Mouse (Mus musculus) neural tube, embryonic 13.5 days (tissue): Measurements from ENCODE around the gene Nanog. TPM values are rescaled to one million over a fixed set of nuclear protein-coding genes. Genes with fewer than 3 reads are reported as not detected.
A peak's percentile ranks its signal among the peaks of the same experiment; 100 is the strongest.

Experiments
- ATAC-seq: fragments of 200-750 bp; cut with Nextera tagmentation; 2 replicates; pipeline ENCODE4 v1.8.0; 2017; ENCODE audit warnings: low read depth, mild to moderate bottlenecking, moderate TSS enrichment, moderate library complexity
- H3K27ac ChIP-seq: fragments of 300-500 bp; sonication (generic); replicated peaks from 2 replicates; pipeline ENCODE4 v1.5.1; 2015; ENCODE audit warnings: moderate library complexity, mild to moderate bottlenecking, inconsistent platforms
- H3K27me3 ChIP-seq: fragments of 300-500 bp; sonication (generic); 2 replicates; pipeline ENCODE4 v1.6.1; 2015; ENCODE audit warnings: mild to moderate bottlenecking, inconsistent platforms
- H3K36me3 ChIP-seq: fragments of 300-500 bp; sonication (generic); 2 replicates; pipeline ENCODE4 v1.6.1; 2015; ENCODE audit warnings: mild to moderate bottlenecking, inconsistent platforms
- H3K4me1 ChIP-seq: fragments of 300-500 bp; sonication (generic); replicated peaks from 2 replicates; pipeline ENCODE4 v1.6.1; 2015; ENCODE audit warnings: inconsistent platforms
- H3K4me2 ChIP-seq: fragments of 300-500 bp; sonication (generic); 2 replicates; pipeline ENCODE4 v1.6.1; 2015; ENCODE audit warnings: inconsistent platforms, mild to moderate bottlenecking, moderate library complexity
- H3K4me3 ChIP-seq: fragments of 300-500 bp; sonication (generic); 2 replicates; pipeline ENCODE4 v1.5.1; 2015; ENCODE audit warnings: mild to moderate bottlenecking, inconsistent platforms
- H3K9ac ChIP-seq: fragments of 300-500 bp; sonication (generic); 2 replicates; pipeline ENCODE4 v1.6.1; 2015; ENCODE audit warnings: moderate library complexity, mild to moderate bottlenecking, inconsistent platforms
- H3K9me3 ChIP-seq: fragments of 300-500 bp; sonication (generic); 2 replicates; pipeline ENCODE4 v1.6.1; 2016; ENCODE audit warnings: inconsistent platforms
- WGBS: fragments of 180-500 bp; shearing (Covaris S2); methylation state at CpG from one replicate; pipeline ENCODE4 v1.1.7; 2015; 5-methylcytosine and 5-hydroxymethylcytosine counted together
- polyA plus RNA-seq: library from polyadenylated mRNA; unstranded; fragments of >200 nt; fragmentation: Nextera tagmentation; extraction: Ambion mirVana; gene quantifications from 2 replicates; pipeline ENCODE4 v1.2.1, GENCODE M21; 2015

Nanog gene
- polyA plus RNA-seq, result 0.15 TPM in 2 replicates

GRCm38 (mm10) chr6:122707036-122707800 is at the start of gene Nanog:
Gene Nanog, plus strand, starts transcription at chr6:122707489.
- H3K4me1 ChIP-seq, result peaks cover 8% of the 10 kb centered on the region; the same call in 1 of the 2 replicates
- ATAC-seq, result no peak
- H3K4me2 ChIP-seq, result no peak within 1 kb of the TSS
- H3K9ac ChIP-seq, result no peak within 1 kb of the TSS
- H3K4me3 ChIP-seq, result no peak within 1 kb of the TSS
- 17% methylated on average over 12 of the region's 12 CpGs for WGBS
- H3K9me3 ChIP-seq, result no peaks in the 10 kb centered on the region
- no peak within 1 kb of the TSS for H3K27ac ChIP-seq
- H3K36me3 ChIP-seq, result no peaks in the 10 kb centered on the region
- H3K27me3 ChIP-seq, result peaks cover 23% of the 10 kb centered on the region

- Histone ChIP-seq H3K4me2 (no peak overlapping the region), H3K9ac (no peak overlapping the region), H3K27ac (no peak overlapping the region), H3K4me1 (peaks cover 2% of the 10 kb centered on the region), H3K9me3 (no peaks in the 10 kb centered on the region), H3K27me3 (peaks cover 15% of the 10 kb centered on the region), H3K36me3 (no peaks in the 10 kb centered on the region), H3K4me3 (no peak overlapping the region)
- WGBS, result 87% methylated on average over 5 of the region's 5 CpGs
- ATAC-seq, result no peak
Measured at GRCm38 (mm10) chr6:122657630-122658029, 49.7 kb upstream of the Nanog start.

- H3K36me3 ChIP-seq, result no peaks in the 10 kb centered on the region
- no peak overlapping the region for H3K27ac ChIP-seq
- H3K27me3 ChIP-seq, result peaks cover 30% of the 10 kb centered on the region
- ATAC-seq, result no peak
- no peaks in the 10 kb centered on the region for H3K9me3 ChIP-seq
- H3K4me2 ChIP-seq, result no peak overlapping the region
- WGBS, result 18% methylated on average over 7 of the region's 7 CpGs
- no peak overlapping the region for H3K4me3 ChIP-seq
- peaks cover 10% of the 10 kb centered on the region for H3K4me1 ChIP-seq
- no peak overlapping the region for H3K9ac ChIP-seq
Measured at GRCm38 (mm10) chr6:122659567-122659966, 47.7 kb upstream of the Nanog start.

DNA sequence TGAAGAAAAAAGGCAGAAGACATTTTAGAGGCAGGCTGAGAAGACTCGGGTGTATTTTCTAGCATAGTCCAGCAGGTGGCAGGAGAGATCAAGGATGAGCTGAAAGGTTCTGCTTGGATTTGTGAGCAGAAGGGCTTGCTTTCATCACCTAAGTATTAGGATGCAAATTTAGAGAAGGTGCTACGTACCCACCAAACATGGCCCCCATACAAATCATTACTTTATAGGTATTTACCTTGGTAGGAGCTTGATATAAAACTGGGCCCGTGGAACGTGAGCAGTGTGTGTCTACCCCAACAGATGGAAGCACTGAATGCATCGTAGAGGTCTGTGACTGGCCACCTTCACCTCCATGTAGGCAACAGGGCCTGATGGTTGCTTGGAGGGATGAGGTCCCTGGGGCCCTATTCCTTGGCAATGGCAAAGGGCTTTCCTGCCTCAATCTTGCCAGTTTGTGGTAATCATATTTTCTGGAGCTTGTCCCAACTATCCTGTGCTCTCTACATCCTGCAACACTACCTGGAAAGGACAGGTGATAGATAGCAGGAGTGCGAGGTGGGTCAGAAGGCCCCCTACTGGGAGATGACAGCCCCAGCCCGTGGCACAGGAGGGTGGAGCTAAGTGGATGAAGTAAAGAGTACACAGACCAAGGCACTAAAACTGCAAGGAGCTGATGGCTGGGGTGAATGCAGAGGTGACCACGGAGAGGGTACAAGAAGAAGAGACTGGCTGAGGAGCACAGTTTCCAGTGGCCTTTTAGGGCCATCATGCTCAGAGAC is 46.5 kb upstream of the Nanog start:
- Histone ChIP-seq H3K27ac (no peak overlapping the region), H3K4me3 (no peak overlapping the region), H3K27me3 (peaks cover 33% of the 10 kb centered on the region), H3K4me2 (no peak overlapping the region), H3K9ac (no peak overlapping the region), H3K9me3 (no peaks in the 10 kb centered on the region), H3K4me1 (peaks cover 10% of the 10 kb centered on the region), H3K36me3 (no peaks in the 10 kb centered on the region)
- WGBS, result 37% methylated on average over 8 of the region's 8 CpGs
- peak; percentile 30; the same call in 1 of the 2 replicates for ATAC-seq

- 25% methylated on average over 22 of the region's 22 CpGs for WGBS
- Histone ChIP-seq H3K27ac (no peak overlapping the region), H3K9ac (no peak overlapping the region), H3K4me3 (no peak overlapping the region), H3K4me2 (0 out of 2 replicates have a peak overlapping the region, but pooled peaks have one; percentile 13), H3K9me3 (no peaks in the 10 kb centered on the region), H3K36me3 (no peaks in the 10 kb centered on the region), H3K4me1 (peaks cover 10% of the 10 kb centered on the region), H3K27me3 (peaks cover 33% of the 10 kb centered on the region)
- no peak for ATAC-seq
Measured at GRCm38 (mm10) chr6:122662551-122663264, 44.6 kb upstream of the Nanog start.

GRCm38 (mm10) chr6:122663596-122664206 is 43.6 kb upstream of the Nanog start:
- H3K4me2 ChIP-seq, result no peak overlapping the region
- WGBS, result 33% methylated on average over 14 of the region's 14 CpGs
- peaks cover 10% of the 10 kb centered on the region for H3K4me1 ChIP-seq
- H3K27me3 ChIP-seq, result peaks cover 33% of the 10 kb centered on the region
- H3K27ac ChIP-seq, result no peak overlapping the region
- no peaks in the 10 kb centered on the region for H3K9me3 ChIP-seq
- H3K4me3 ChIP-seq, result no peak overlapping the region
- ATAC-seq, result no peak
- H3K36me3 ChIP-seq, result no peaks in the 10 kb centered on the region
- no peak overlapping the region for H3K9ac ChIP-seq

DNA sequence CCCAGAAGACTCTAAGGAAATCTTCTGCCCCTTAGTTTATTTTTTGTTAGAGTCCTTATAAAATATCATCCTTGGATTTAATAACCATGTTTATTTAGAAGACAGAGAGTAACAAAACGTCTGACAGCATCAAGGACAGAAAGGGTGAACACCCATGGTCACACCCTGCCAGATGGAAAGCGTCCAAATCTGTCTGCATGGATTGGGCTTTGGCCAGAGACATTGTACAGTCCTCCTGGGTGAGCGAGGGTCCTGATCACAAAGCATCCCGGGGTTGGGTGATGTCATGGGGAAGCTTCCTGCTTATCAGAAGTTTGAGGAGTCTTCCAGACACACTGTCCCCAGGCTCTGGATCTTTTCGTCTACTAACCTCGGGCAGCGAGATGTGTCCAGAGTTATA is 41.4 kb upstream of the Nanog start:
- no peak overlapping the region for H3K9ac ChIP-seq
- no peak overlapping the region for H3K4me3 ChIP-seq
- WGBS, result 79% methylated on average over 7 of the region's 7 CpGs
- peaks cover 17% of the 10 kb centered on the region for H3K4me1 ChIP-seq
- no peak for ATAC-seq
- no peak overlapping the region for H3K27ac ChIP-seq
- no peaks in the 10 kb centered on the region for H3K36me3 ChIP-seq
- H3K27me3 ChIP-seq, result peaks cover 33% of the 10 kb centered on the region
- H3K9me3 ChIP-seq, result no peaks in the 10 kb centered on the region
- H3K4me2 ChIP-seq, result no peak overlapping the region

DNA sequence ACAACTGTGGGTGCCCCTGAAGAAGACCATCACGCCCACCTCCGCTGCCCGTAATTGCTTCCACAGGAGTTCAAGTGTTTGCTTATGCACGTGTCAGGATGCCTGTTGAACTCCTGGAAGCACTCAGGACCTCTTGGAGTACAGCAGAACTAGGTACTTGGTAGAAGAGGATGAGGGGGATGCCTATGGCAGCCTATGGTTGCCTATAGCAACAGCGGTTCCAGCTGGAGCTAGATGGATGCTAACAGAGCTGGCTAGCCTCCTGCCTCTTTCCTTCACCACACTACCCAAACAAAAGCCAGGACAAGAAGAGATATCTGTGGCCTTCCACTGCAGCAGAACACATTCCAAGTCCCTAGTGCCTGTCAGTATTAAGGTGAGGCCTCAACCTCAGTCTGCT is 39.6 kb upstream of the Nanog start:
- ATAC-seq, result no peak
- Histone ChIP-seq H3K27ac (no peak overlapping the region), H3K9me3 (no peaks in the 10 kb centered on the region), H3K4me1 (peaks cover 14% of the 10 kb centered on the region), H3K36me3 (no peaks in the 10 kb centered on the region), H3K4me3 (no peak overlapping the region), H3K4me2 (no peak overlapping the region), H3K27me3 (peaks cover 16% of the 10 kb centered on the region), H3K9ac (no peak overlapping the region)
- 73% methylated on average over 5 of the region's 5 CpGs for WGBS

DNA sequence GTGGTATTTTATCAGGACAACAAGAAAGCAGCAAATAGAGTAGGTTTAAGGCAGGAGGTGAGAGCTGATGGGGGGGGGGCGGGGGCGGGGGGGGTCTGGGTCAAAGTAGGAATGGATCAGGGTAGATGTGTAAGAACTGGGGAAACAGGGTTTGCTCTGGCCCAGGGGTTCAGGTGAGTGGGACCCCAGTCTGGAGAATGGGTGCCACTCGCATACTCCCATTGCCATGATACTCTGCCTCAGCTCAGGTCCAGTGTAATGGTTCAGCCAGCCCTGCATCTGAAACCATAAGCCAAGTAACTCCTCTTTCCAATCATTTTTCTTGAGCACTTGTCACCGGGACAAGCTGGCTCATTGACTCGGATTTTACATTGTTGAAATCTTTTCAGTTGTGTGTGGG is 38.5 kb upstream of the Nanog start:
- H3K4me1 ChIP-seq, result peaks cover 7% of the 10 kb centered on the region; the same call in 1 of the 2 replicates
- no peaks in the 10 kb centered on the region for H3K36me3 ChIP-seq
- 92% methylated on average over 3 of the region's 5 CpGs for WGBS
- H3K4me3 ChIP-seq, result no peak overlapping the region
- no peak overlapping the region for H3K4me2 ChIP-seq
- H3K27me3 ChIP-seq, result peaks cover 7% of the 10 kb centered on the region; the same call in 1 of the 2 replicates
- no peaks in the 10 kb centered on the region for H3K9me3 ChIP-seq
- no peak overlapping the region for H3K9ac ChIP-seq
- H3K27ac ChIP-seq, result no peak overlapping the region
- peak; percentile 30; the same call in 1 of the 2 replicates for ATAC-seq

DNA sequence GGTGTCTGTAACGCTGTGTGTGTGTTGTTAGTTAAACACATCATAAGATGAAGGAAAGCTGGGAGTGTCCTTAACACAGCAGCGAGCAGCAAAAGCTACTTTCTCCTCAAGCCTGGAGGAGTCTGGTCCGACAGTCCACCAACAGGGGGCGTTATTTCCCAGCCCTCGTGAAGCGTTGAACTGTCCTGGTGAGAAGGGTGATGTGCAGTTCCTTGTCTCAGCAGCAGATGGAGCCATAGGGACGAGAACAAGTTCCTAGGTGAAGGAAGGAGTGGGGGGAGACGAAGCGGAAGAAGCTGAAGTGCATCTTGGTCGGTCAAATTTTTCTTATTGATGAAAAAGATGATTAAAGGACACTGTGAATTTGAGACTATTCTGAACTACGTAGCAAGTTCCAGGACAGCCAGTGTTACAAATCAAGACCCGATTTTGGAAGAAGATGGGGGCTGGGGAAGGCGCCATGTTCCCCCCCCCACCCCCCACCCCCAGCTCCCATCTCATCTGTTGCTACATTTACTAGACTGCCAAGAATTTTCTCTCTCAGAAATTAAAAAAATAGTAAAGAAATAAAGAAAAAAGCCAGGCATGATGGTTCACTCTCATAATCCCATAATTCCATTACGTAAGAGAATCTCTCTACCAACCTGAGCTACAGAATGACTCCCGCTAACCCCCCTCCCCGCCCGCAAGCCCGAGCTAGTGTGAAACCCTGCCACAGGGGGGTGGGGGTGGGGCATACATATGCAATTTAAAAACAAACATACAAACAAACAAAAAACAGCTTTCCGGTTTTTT is 37.7 kb upstream of the Nanog start:
- H3K9ac ChIP-seq, result peak overlapping the region; percentile 64
- peak overlapping the region; percentile 44 for H3K4me3 ChIP-seq
- H3K4me2 ChIP-seq, result peak overlapping the region; percentile 66
- H3K36me3 ChIP-seq, result no peaks in the 10 kb centered on the region
- no peak overlapping the region for H3K27ac ChIP-seq
- ATAC-seq, result peak; percentile 94
- H3K9me3 ChIP-seq, result no peaks in the 10 kb centered on the region
- H3K27me3 ChIP-seq, result peaks cover 2% of the 10 kb centered on the region; the same call in 1 of the 2 replicates
- 8% methylated on average over 19 of the region's 19 CpGs for whole genome bisulfite sequencing
- peaks cover 7% of the 10 kb centered on the region; the same call in 1 of the 2 replicates for H3K4me1 ChIP-seq

- Histone ChIP-seq H3K4me1 (peaks cover 7% of the 10 kb centered on the region; the same call in 1 of the 2 replicates), H3K27me3 (no peaks in the 10 kb centered on the region), H3K36me3 (no peaks in the 10 kb centered on the region), H3K4me2 (peak overlapping the region; percentile 66), H3K9ac (peak overlapping the region; percentile 64), H3K9me3 (no peaks in the 10 kb centered on the region), H3K27ac (0 out of 2 replicates have a peak overlapping the region, but pooled peaks have one; percentile 4), H3K4me3 (peak overlapping the region; percentile 44)
- 32% methylated on average over 10 of the region's 10 CpGs for WGBS
- peak; percentile 29; the same call in 1 of the 2 replicates for ATAC-seq
Measured at GRCm38 (mm10) chr6:122670201-122670551, 37.1 kb upstream of the Nanog start.
